Mouse (Mus musculus): Measurements from ENCODE around the gene Cpne4.

GRCm38 (mm10) chr9:104710831-104711230 is 163.7 kb downstream of the Cpne4 start:
- TF ChIP-seq MAX (IDR thresholded peaks at IDR 0.05; ENCODE audit: low read length) (no peak), ZMIZ1 (IDR thresholded peaks at IDR 0.05; ENCODE audit: low read depth, low read length) (no peak), EP300 (IDR thresholded peaks at IDR 0.05; ENCODE audit: low read depth in 1 of 2, low read length in 2 of 2) (no peak), RAD21 (IDR thresholded peaks at IDR 0.05; ENCODE audit: low read depth, low read length) (no peak), USF1 (IDR thresholded peaks at IDR 0.05; ENCODE audit: low read depth, low read length) (no peak), ZNF384 (IDR thresholded peaks at IDR 0.05; ENCODE audit: low read depth, low read length) (no peak), MYC (IDR thresholded peaks at IDR 0.05; ENCODE audit: low read depth, low read length) (no peak), ZKSCAN1 (IDR thresholded peaks at IDR 0.05; ENCODE audit: low read depth, low read length) (no peak), POLR2A (IDR thresholded peaks at IDR 0.05; ENCODE audit: control insufficient read depth in 1 of 2, insufficient read depth in 1 of 2, low read depth in 1 of 2, low read length in 2 of 2, poor library complexity in 1 of 2) (no peak)

All from MEL (cell line).